Mouse (Mus musculus): Measurements from ENCODE around the gene Slc39a13. TPM values are rescaled to one million over a fixed set of nuclear protein-coding genes. Genes with fewer than 3 reads are reported as not detected.

The Slc39a13 gene
- polyA plus RNA-seq, 1 experiment from 2014 or later, result 64.8 TPM

- Histone ChIP-seq H3K9me3 (ENCODE audit: control insufficient read depth, low read length) (no peaks in the 10 kb centered on the region), H3K9ac (ENCODE audit: low read depth, low read length) (0 out of 2 replicates have a peak overlapping the region, but pooled peaks have one; percentile 25), H3K4me1 (ENCODE audit: control insufficient read depth, insufficient read depth, low read length) (no peaks in the 10 kb centered on the region), H3K27me3 (replicated peaks; ENCODE audit: control insufficient read depth, insufficient read depth, low read length) (no peaks in the 10 kb centered on the region), H3K36me3 (ENCODE audit: control insufficient read depth, insufficient read depth, low read length) (no peaks in the 10 kb centered on the region), H3K4me3 (ENCODE audit: low read depth, low read length) (no peak overlapping the region), H3K27ac (replicated peaks; ENCODE audit: low read depth, low read length) (no peak overlapping the region), H3K4me2 (ENCODE audit: low read depth, low read length) (no peak overlapping the region)
- no peak for ATAC-seq (ENCODE audit: low read depth)
- WGBS, result 76% methylated on average over 2 of the region's 2 CpGs
- DNase-seq (ENCODE audit: low spot score), result no peak
Observed at GRCm38 (mm10) chr2:91098156-91098555, 27.9 kb upstream of the Slc39a13 start.

- 0 out of 2 replicates have a peak overlapping the region, but pooled peaks have one; percentile 48 for H3K9ac ChIP-seq (ENCODE audit: low read depth, low read length)
- no peak for ATAC-seq (ENCODE audit: low read depth)
- 91% methylated on average over 10 of the region's 10 CpGs for WGBS
Observed at GRCm38 (mm10) chr2:91097015-91097414, 26.8 kb upstream of the Slc39a13 start.

GRCm38 (mm10) chr2:91096524-91096923 lies 26.3 kb upstream of the Slc39a13 start:
- DNase-seq (ENCODE audit: low spot score) (no peak), ATAC-seq (ENCODE audit: low read depth) (no peak)
- no peaks in the 10 kb centered on the region for H3K4me1 ChIP-seq (ENCODE audit: control insufficient read depth, insufficient read depth, low read length)
- no peaks in the 10 kb centered on the region for H3K36me3 ChIP-seq (ENCODE audit: control insufficient read depth, insufficient read depth, low read length)
- no peaks in the 10 kb centered on the region for H3K9me3 ChIP-seq (ENCODE audit: control insufficient read depth, low read length)
- no peak overlapping the region for H3K9ac ChIP-seq (ENCODE audit: low read depth, low read length)
- WGBS, result 65% methylated on average over 13 of the region's 14 CpGs
- no peak overlapping the region for H3K27ac ChIP-seq (replicated peaks; ENCODE audit: low read depth, low read length)
- no peak overlapping the region for H3K4me2 ChIP-seq (ENCODE audit: low read depth, low read length)
- H3K27me3 ChIP-seq (replicated peaks; ENCODE audit: control insufficient read depth, insufficient read depth, low read length), result no peaks in the 10 kb centered on the region
- no peak overlapping the region for H3K4me3 ChIP-seq (ENCODE audit: low read depth, low read length)

More at GRCm38 (mm10) chr2:91097015-91097414, 26.8 kb upstream of the Slc39a13 start:
- Histone ChIP-seq H3K27ac (replicated peaks; ENCODE audit: low read depth, low read length) (no peak overlapping the region), H3K4me3 (ENCODE audit: low read depth, low read length) (0 out of 2 replicates have a peak overlapping the region, but pooled peaks have one; percentile 14), H3K4me2 (ENCODE audit: low read depth, low read length) (no peak overlapping the region), H3K36me3 (ENCODE audit: control insufficient read depth, insufficient read depth, low read length) (no peaks in the 10 kb centered on the region), H3K27me3 (replicated peaks; ENCODE audit: control insufficient read depth, insufficient read depth, low read length) (no peaks in the 10 kb centered on the region), H3K4me1 (ENCODE audit: control insufficient read depth, insufficient read depth, low read length) (no peaks in the 10 kb centered on the region), H3K9me3 (ENCODE audit: control insufficient read depth, low read length) (no peaks in the 10 kb centered on the region)
- DNase-seq (ENCODE audit: low spot score), result no peak

GRCm38 (mm10) chr2:91090827-91091226 lies 20.6 kb upstream of the Slc39a13 start:
- WGBS, result 66% methylated on average over 6 of the region's 6 CpGs

GRCm38 (mm10) chr2:91090208-91090607 lies 20.0 kb upstream of the Slc39a13 start:
- DNase-seq (ENCODE audit: low spot score) (no peak), ATAC-seq (ENCODE audit: low read depth) (no peak)
- H3K36me3 ChIP-seq (ENCODE audit: control insufficient read depth, insufficient read depth, low read length), result no peaks in the 10 kb centered on the region
- H3K27ac ChIP-seq (replicated peaks; ENCODE audit: low read depth, low read length), result no peak overlapping the region
- H3K27me3 ChIP-seq (replicated peaks; ENCODE audit: control insufficient read depth, insufficient read depth, low read length), result no peaks in the 10 kb centered on the region
- H3K9ac ChIP-seq (ENCODE audit: low read depth, low read length), result no peak overlapping the region
- H3K9me3 ChIP-seq (ENCODE audit: control insufficient read depth, low read length), result no peaks in the 10 kb centered on the region
- no peak overlapping the region for H3K4me2 ChIP-seq (ENCODE audit: low read depth, low read length)
- H3K4me3 ChIP-seq (ENCODE audit: low read depth, low read length), result no peak overlapping the region
- WGBS, result 62% methylated on average over 6 of the region's 6 CpGs
- no peaks in the 10 kb centered on the region for H3K4me1 ChIP-seq (ENCODE audit: control insufficient read depth, insufficient read depth, low read length)

More at GRCm38 (mm10) chr2:91090827-91091226, 20.6 kb upstream of the Slc39a13 start:
- H3K27me3 ChIP-seq (replicated peaks; ENCODE audit: control insufficient read depth, insufficient read depth, low read length), result no peaks in the 10 kb centered on the region
- DNase-seq (ENCODE audit: low spot score), result no peak
- H3K4me2 ChIP-seq (ENCODE audit: low read depth, low read length), result no peak overlapping the region
- no peak overlapping the region for H3K27ac ChIP-seq (replicated peaks; ENCODE audit: low read depth, low read length)
- no peaks in the 10 kb centered on the region for H3K9me3 ChIP-seq (ENCODE audit: control insufficient read depth, low read length)
- H3K9ac ChIP-seq (ENCODE audit: low read depth, low read length), result no peak overlapping the region
- no peaks in the 10 kb centered on the region for H3K36me3 ChIP-seq (ENCODE audit: control insufficient read depth, insufficient read depth, low read length)
- ATAC-seq (ENCODE audit: low read depth), result no peak
- no peak overlapping the region for H3K4me3 ChIP-seq (ENCODE audit: low read depth, low read length)
- no peaks in the 10 kb centered on the region for H3K4me1 ChIP-seq (ENCODE audit: control insufficient read depth, insufficient read depth, low read length)

- WGBS, result 76% methylated on average over 9 of the region's 9 CpGs
- H3K36me3 ChIP-seq (ENCODE audit: control insufficient read depth, insufficient read depth, low read length), result no peaks in the 10 kb centered on the region
- no peaks in the 10 kb centered on the region for H3K9me3 ChIP-seq (ENCODE audit: control insufficient read depth, low read length)
- no peak for ATAC-seq (ENCODE audit: low read depth)
- H3K27ac ChIP-seq (replicated peaks; ENCODE audit: low read depth, low read length), result no peak overlapping the region
- H3K4me3 ChIP-seq (ENCODE audit: low read depth, low read length), result no peak overlapping the region
- H3K4me1 ChIP-seq (ENCODE audit: control insufficient read depth, insufficient read depth, low read length), result no peaks in the 10 kb centered on the region
- DNase-seq (ENCODE audit: low spot score), result no peak
- H3K9ac ChIP-seq (ENCODE audit: low read depth, low read length), result no peak overlapping the region
- H3K27me3 ChIP-seq (replicated peaks; ENCODE audit: control insufficient read depth, insufficient read depth, low read length), result no peaks in the 10 kb centered on the region
- H3K4me2 ChIP-seq (ENCODE audit: low read depth, low read length), result no peak overlapping the region
Observed at GRCm38 (mm10) chr2:91088987-91089386, 18.8 kb upstream of the Slc39a13 start.

- no peak for ATAC-seq (ENCODE audit: low read depth)
- no peaks in the 10 kb centered on the region for H3K27me3 ChIP-seq (replicated peaks; ENCODE audit: control insufficient read depth, insufficient read depth, low read length)
- H3K4me2 ChIP-seq (ENCODE audit: low read depth, low read length), result no peak overlapping the region
- no peak overlapping the region for H3K4me3 ChIP-seq (ENCODE audit: low read depth, low read length)
- H3K4me1 ChIP-seq (ENCODE audit: control insufficient read depth, insufficient read depth, low read length), result no peaks in the 10 kb centered on the region
- no peak overlapping the region for H3K27ac ChIP-seq (replicated peaks; ENCODE audit: low read depth, low read length)
- 80% methylated on average over 9 of the region's 9 CpGs for WGBS
- DNase-seq (ENCODE audit: low spot score), result no peak
- H3K9ac ChIP-seq (ENCODE audit: low read depth, low read length), result no peak overlapping the region
- no peaks in the 10 kb centered on the region for H3K9me3 ChIP-seq (ENCODE audit: control insufficient read depth, low read length)
- no peaks in the 10 kb centered on the region for H3K36me3 ChIP-seq (ENCODE audit: control insufficient read depth, insufficient read depth, low read length)
Observed at GRCm38 (mm10) chr2:91087453-91087852, 17.2 kb upstream of the Slc39a13 start.

GRCm38 (mm10) chr2:91086392-91087237 lies 16.4 kb upstream of the Slc39a13 start:
- no peak overlapping the region for H3K4me3 ChIP-seq (ENCODE audit: low read depth, low read length)
- no peaks in the 10 kb centered on the region for H3K4me1 ChIP-seq (ENCODE audit: control insufficient read depth, insufficient read depth, low read length)
- no peaks in the 10 kb centered on the region for H3K27me3 ChIP-seq (replicated peaks; ENCODE audit: control insufficient read depth, insufficient read depth, low read length)
- H3K27ac ChIP-seq (replicated peaks; ENCODE audit: low read depth, low read length), result no peak overlapping the region
- no peak overlapping the region for H3K4me2 ChIP-seq (ENCODE audit: low read depth, low read length)
- DNase-seq (ENCODE audit: low spot score) (no peak), ATAC-seq (ENCODE audit: low read depth) (no peak)
- H3K9ac ChIP-seq (ENCODE audit: low read depth, low read length), result no peak overlapping the region
- WGBS, result 66% methylated on average over 9 of the region's 9 CpGs
- no peaks in the 10 kb centered on the region for H3K9me3 ChIP-seq (ENCODE audit: control insufficient read depth, low read length)
- H3K36me3 ChIP-seq (ENCODE audit: control insufficient read depth, insufficient read depth, low read length), result no peaks in the 10 kb centered on the region

All from embryonic facial prominence, embryonic 14.5 days (tissue).